Comparison of ENCODE assay signal across 9 mouse cellular contexts in genomic region chr6:115986472-115987095, GRCm38 (mm10). TPM values are rescaled to one million over a fixed set of nuclear protein-coding genes. Genes with fewer than 3 reads are reported as not detected.
DNase-seq lines count a peak whose midpoint lies in the region; ATAC-seq and TF ChIP-seq lines count a peak whose summit lies in the region.
"Had no signal": no experiment of that assay in that cellular context is flagged by ENCODE, and none has a peak within 500 bp of the region (broad histone marks: within the 10 kb centered on the region; RNA-seq: fewer than 3 reads in every experiment).

No protein-coding gene starts in this region.

- H3K27me3 ChIP-seq in liver, embryonic 11.5 days (replicated peaks; ENCODE audit: control insufficient read depth, insufficient read depth, low read length), result peaks cover 7% of the 10 kb centered on the region
- H3K27me3 ChIP-seq in limb, embryonic 14.5 days (ENCODE audit: control insufficient read depth, insufficient read depth, low read length), result 0 out of 2 replicates have a peak, but pooled peaks cover 2% of the 10 kb centered on the region

- H3K36me3 ChIP-seq in liver, embryonic 11.5 days (ENCODE audit: control insufficient read depth, insufficient read depth, low read length), result no peaks in the 10 kb centered on the region
- H3K36me3 ChIP-seq in limb, embryonic 14.5 days (ENCODE audit: control insufficient read depth, insufficient read depth, low read length), result no peaks in the 10 kb centered on the region

- no peak overlapping the region for H3K4me2 ChIP-seq in liver, embryonic 11.5 days
- peak overlapping the region; percentile 15; the same call in 1 of the 2 replicates for H3K4me2 ChIP-seq in limb, embryonic 14.5 days (replicated peaks; ENCODE audit: low read depth, low read length, severe bottlenecking)

- no peak overlapping the region for H3K27ac ChIP-seq in liver, embryonic 11.5 days (ENCODE audit: low read depth, low read length)
- H3K27ac ChIP-seq in limb, embryonic 14.5 days (replicated peaks; ENCODE audit: low read depth, low read length), result no peak overlapping the region

- 0 out of 2 replicates have a peak, but pooled peaks have one; percentile 22 for ATAC-seq in cerebellum, adult (ENCODE audit: insufficient number of reproducible peaks, low FRiP score, low TSS enrichment)
- ATAC-seq in liver, embryonic 11.5 days (replicated peaks; ENCODE audit: low FRiP score), result 0 out of 2 replicates have a peak, but pooled peaks have one; percentile 8
- no peak for ATAC-seq in limb, embryonic 14.5 days (ENCODE audit: low FRiP score, low read depth)

- peaks cover 32% of the 10 kb centered on the region for H3K4me1 ChIP-seq in liver, embryonic 11.5 days (replicated peaks; ENCODE audit: control insufficient read depth, insufficient read depth, low read length)
- H3K4me1 ChIP-seq in limb, embryonic 14.5 days (ENCODE audit: control insufficient read depth, insufficient read depth, low read length), result peaks cover 30% of the 10 kb centered on the region

- WGBS in liver, embryonic 11.5 days, result 61% methylated on average over 12 of the region's 12 CpGs
- 46% methylated on average over 9 of the region's 12 CpGs for WGBS in limb, embryonic 14.5 days

- no peaks in the 10 kb centered on the region for H3K9me3 ChIP-seq in liver, embryonic 11.5 days (ENCODE audit: control insufficient read depth, low read length)
- H3K9me3 ChIP-seq in limb, embryonic 14.5 days (ENCODE audit: control insufficient read depth, low read length), result no peaks in the 10 kb centered on the region

- no peak overlapping the region for H3K4me3 ChIP-seq in liver, embryonic 11.5 days (ENCODE audit: low read depth, low read length)
- no peak overlapping the region for H3K4me3 ChIP-seq in limb, embryonic 14.5 days (replicated peaks; ENCODE audit: low read length)

- TF ChIP-seq POLR2A in limb, embryonic 14.5 days (IDR thresholded peaks at IDR 0.05; ENCODE audit: borderline replicate concordance, extremely low read depth, insufficient read depth, insufficient read length), result no peak

- H3K9ac ChIP-seq in liver, embryonic 11.5 days (ENCODE audit: low read depth, low read length), result no peak overlapping the region
- no peak overlapping the region; the same call in 1 of the 2 replicates for H3K9ac ChIP-seq in limb, embryonic 14.5 days (ENCODE audit: low read depth, low read length, severe bottlenecking)

- no peak for DNase-seq in cerebellum, adult 18-20 months
- DNase-seq in liver, embryonic 11.5 days (ENCODE audit: low spot score), result no peak
- no peak for DNase-seq in liver
- DNase-seq in fibroblast of lung, adult 2 months (ENCODE audit: low read depth), result peak; percentile 54
- no peak for DNase-seq in limb, embryonic 14.5 days (ENCODE audit: low spot score)
- DNase-seq in urinary bladder, postnatal 36 days (ENCODE audit: low spot score in 2 of 2), result no peak
- no peak for DNase-seq in urinary bladder, postnatal 10 days (ENCODE audit: low spot score)
- DNase-seq: embryo, embryonic 11 days had no signal

RNA-seq across cellular contexts. Expression of gene Plxnd1, which starts 8.2 kb away (rescaled TPM):
- 25.6 and 27.8 TPM in 2 replicates for polyA plus RNA-seq in liver, embryonic 11.5 days (2014; fragmentation: Nextera tagmentation; extraction: Ambion mirVana)
- polyA plus RNA-seq in limb, embryonic 14.5 days (2012; rRNA removed), result 61.9 and 74.1 TPM in 2 replicates
- 39.1 and 50.4 TPM in 2 replicates for polyA plus RNA-seq in limb, embryonic 14.5 days (2014; fragmentation: Nextera tagmentation; extraction: Ambion mirVana)

RNA-seq across cellular contexts. Expression of gene H1foo, which starts 41.8 kb away (rescaled TPM):
- not detected in 2 replicates for polyA plus RNA-seq in liver, embryonic 11.5 days (2014; fragmentation: Nextera tagmentation; extraction: Ambion mirVana)
- not detected in 2 replicates for polyA plus RNA-seq in limb, embryonic 14.5 days (2012; rRNA removed)
- not detected in 2 replicates for polyA plus RNA-seq in limb, embryonic 14.5 days (2014; fragmentation: Nextera tagmentation; extraction: Ambion mirVana)

RNA-seq across cellular contexts. Expression of gene Rho, which starts 55.0 kb away (rescaled TPM):
- polyA plus RNA-seq in liver, embryonic 11.5 days (2014; fragmentation: Nextera tagmentation; extraction: Ambion mirVana), result 0.06 TPM in 1 of 2 replicates, not detected in the other
- polyA plus RNA-seq in limb, embryonic 14.5 days (2012; rRNA removed), result 0.67 and 1.1 TPM in 2 replicates
- polyA plus RNA-seq in limb, embryonic 14.5 days (2014; fragmentation: Nextera tagmentation; extraction: Ambion mirVana), result 0.22 TPM in 1 of 2 replicates, not detected in the other
